Mouse (Mus musculus) lung, postnatal 4 days (tissue): ENCODE data around the gene Fxyd4.

Experiments
- DNase-seq, 2 experiments: peaks; one replicate each; pipeline ENCODE4 v3.0.0; 2021

The Fxyd4 gene

GRCm38 (mm10) chr6:117937222-117937932 is at the start of gene Fxyd4:
Gene Fxyd4, minus strand, starts transcription at chr6:117937692.
- peak; percentile 36 to 64 for DNase-seq

DNA sequence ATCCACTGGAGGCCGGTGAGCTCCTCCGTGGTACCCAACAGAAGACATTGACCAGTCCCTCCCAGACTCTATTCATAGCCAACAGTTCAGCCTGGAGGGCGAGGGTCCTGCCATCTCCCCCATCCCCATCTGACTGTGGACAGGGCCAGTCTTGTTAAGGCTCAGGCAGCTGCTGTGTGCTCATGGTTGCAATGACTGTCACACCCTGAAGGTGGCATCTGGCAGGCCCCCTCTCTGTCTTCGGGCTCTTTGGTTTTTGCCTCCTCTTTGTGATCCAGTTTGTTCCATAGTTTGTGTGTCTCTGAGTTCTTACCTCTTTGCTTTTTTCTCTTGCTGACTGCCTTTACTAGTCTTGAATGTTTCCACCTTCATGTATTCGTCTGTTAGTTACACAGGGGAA is 49.7 kb upstream of the Fxyd4 start:
- DNase-seq, result no peak

DNA sequence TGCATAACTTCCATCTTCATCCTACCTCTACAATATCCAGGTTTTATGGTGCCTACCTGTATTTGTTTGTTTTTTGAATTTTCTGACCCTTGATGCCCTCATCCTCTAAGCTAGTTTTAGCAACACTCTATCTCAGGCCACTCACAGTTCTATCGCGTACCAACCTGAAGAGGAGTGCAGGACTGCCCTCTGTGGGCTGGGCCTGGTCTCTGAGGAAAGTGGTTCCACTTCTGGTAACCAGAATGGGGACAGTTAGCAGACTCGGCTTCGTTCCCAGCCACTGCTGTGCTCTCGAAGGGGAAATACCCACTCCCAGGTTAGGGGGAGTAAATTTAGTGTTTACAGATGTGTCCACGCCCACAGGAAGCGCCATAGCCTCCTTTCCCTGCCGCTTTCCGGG is 29.2 kb upstream of the Fxyd4 start:
- peak in 1 of 2 experiments; percentile 31 for DNase-seq

GRCm38 (mm10) chr6:117963201-117963600 is 25.7 kb upstream of the Fxyd4 start:
- DNase-seq, result no peak

DNA sequence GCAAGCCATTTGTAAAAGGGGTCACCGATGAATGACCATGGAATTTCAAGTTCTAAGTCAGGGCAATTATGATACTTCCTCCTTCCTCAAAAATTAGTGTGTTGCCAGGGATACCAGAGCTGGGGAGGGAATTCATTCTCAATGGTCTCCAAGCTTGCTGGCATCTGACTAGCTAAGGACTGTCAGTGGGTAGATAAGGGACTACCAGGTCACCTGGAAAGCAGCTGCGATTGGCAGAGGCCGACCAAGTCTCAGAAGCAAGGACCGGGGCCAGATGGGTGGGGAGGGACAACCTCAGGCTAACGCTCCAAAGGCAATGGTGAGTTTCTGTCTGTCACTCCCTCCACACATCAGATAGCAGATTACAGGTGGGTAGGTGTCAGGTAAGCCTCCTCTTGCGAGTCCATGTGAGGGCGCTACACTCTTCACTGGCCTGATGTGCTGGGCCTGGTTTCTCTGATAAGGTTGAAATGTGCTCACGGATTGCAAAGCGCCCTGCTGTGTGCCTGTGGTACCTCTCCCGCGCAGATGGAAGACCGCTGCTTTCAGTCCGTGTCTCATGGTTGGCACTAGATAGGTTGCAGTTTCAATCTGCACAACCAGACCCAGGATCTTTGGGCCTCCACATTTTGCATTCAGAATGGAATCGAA is 19.5 kb upstream of the Fxyd4 start:
- DNase-seq, result no peak

- no peak for DNase-seq
Observed at GRCm38 (mm10) chr6:117956161-117956560, 18.7 kb upstream of the Fxyd4 start.

GRCm38 (mm10) chr6:117952330-117952729 is 14.8 kb upstream of the Fxyd4 start:
- DNase-seq, result no peak

DNA sequence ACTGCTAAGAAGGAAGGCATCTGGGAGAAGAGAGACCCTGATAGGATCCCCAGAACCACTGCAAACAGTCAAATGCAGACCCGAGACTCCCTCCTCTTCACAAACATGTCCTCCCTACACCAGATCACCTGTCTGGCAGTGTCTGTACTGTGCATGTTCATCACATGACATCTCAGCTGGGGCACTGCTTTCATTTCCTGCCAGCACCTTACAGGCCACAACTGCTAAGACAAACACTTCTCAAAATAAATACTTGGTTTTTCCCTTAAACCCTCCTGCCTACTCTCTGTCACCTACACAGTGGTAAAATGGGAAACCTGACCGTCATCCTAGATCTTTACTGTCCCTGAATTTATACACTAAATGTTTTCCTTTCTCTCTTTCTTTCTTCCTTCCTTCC is 6.4 kb upstream of the Fxyd4 start:
- DNase-seq, result no peak

DNA sequence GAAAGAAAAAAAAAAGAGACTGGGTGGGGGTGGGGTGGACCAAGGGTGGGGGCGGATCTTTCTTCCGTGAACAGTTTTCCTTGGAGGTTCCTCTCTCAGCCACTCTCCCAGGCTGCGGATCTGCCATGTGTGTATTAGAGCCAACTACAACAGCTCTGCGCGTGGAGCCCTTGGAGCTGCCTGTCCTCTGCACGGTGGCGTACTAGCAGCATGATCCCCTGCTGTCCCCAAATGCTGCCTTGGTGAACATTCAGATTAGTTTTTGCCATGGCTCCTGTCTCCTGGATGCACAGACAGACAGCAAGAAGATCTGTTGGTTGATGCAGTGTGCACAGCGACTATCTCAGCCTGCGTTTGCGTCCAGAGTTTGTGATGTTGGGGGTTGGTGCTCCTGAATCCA is 5.3 kb upstream of the Fxyd4 start:
- no peak for DNase-seq

DNA sequence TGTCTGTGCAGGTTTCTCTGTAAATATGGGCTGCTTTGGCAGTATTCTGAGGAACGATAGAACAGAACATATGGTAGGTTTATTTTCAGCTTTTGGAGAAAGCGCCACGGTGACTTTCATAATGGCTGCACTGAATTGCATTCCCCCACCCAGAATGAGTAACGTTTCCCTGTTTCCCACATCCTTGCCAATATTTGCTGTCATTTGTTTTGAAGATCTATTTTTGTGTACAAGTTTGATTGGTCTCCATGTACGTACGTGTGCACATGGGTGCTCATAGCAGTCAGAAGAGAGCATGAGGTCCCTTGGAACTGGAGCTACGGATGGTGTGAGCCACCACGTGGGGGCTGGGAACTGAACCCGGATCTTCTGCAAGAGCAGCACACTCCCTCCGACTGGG is 1.5 kb upstream of the Fxyd4 start:
- no peak for DNase-seq

- no peak for DNase-seq
Observed at GRCm38 (mm10) chr6:117935681-117936612, 1.5 kb downstream of the Fxyd4 start.

GRCm38 (mm10) chr6:117934301-117934700 is 3.2 kb downstream of the Fxyd4 start:
- DNase-seq, result no peak

- peak; percentile 31 to 41 for DNase-seq
Observed at GRCm38 (mm10) chr6:117932325-117933051, 5.0 kb downstream of the Fxyd4 start.

GRCm38 (mm10) chr6:117929945-117930655 is 7.4 kb downstream of the Fxyd4 start:
- no peak for DNase-seq

DNA sequence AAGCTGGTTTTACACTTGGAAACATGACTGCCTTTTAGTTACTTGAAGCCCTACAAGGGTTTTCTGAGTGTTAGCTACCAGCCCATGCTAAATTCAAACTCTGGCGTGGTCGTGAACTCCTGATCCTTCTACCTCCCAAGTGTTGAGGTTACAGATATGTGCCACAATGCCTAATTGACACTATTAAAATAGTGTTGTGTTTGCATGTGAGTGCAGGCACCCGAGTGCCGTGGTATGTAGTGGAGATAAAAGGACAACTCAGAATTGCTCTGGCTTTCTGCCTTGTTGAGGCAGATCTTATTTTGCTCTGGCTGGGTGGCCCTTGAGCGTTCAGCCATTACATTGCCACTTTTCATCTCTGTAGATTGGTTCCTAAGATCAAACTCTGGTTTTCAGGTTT is 8.7 kb downstream of the Fxyd4 start:
- no peak for DNase-seq

- no peak for DNase-seq
Observed at GRCm38 (mm10) chr6:117927955-117928354, 9.5 kb downstream of the Fxyd4 start.

- DNase-seq, result no peak
Observed at GRCm38 (mm10) chr6:117926871-117927491, 10.5 kb downstream of the Fxyd4 start.

- no peak for DNase-seq
Observed at GRCm38 (mm10) chr6:117922041-117922440, 15.5 kb downstream of the Fxyd4 start.

- peak in 1 of 2 experiments; percentile 58 for DNase-seq
Observed at GRCm38 (mm10) chr6:117920659-117921640, 16.5 kb downstream of the Fxyd4 start.

DNA sequence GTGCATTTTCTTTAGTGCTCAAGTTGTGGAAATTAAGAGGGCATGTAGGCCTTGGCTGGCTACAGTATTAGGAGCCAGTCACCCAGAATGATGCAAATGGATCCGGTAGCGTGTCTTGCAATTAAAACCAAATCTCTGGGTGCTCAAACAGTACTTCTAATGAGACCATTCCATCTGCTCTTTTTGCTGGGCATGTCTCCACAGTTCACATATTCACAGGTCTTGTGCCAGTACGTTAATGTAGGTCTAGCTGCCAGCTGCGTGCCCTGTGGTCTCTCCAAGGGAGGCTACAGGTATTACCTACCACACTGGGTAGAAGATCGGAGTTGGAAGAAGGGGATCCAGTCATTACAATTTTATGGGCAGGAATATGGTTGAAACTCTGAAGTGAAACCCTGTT is 19.4 kb downstream of the Fxyd4 start:
- no peak for DNase-seq
